In genomic region chr2:152599299-152599698, GRCm38 (mm10) we compare ENCODE assay signal across 27 mouse cellular contexts. TPM values are rescaled to one million over a fixed set of nuclear protein-coding genes. Genes with fewer than 3 reads are reported as not detected.
"Had no signal": no experiment of that assay in that cellular context is flagged by ENCODE, and none has a peak within 500 bp of the region (broad histone marks: within the 10 kb centered on the region; RNA-seq: fewer than 3 reads in every experiment).

Gene Defb45, minus strand, starts transcription at chr2:152599399.

- H3K27ac ChIP-seq: liver, embryonic 14.5 days; midbrain, embryonic 10.5 days; midbrain, embryonic 13.5 days; neural tube, embryonic 13.5 days; neural tube, embryonic 15.5 days had no signal

- H3K4me3 ChIP-seq: midbrain, embryonic 10.5 days; midbrain, embryonic 13.5 days; myocyte; neural tube, embryonic 13.5 days; neural tube, embryonic 15.5 days had no signal

- DNase-seq: lung, adult 18-20 months; lung, embryonic 14.5 days; lung, postnatal 10 days; lung, postnatal 4 days; retina, postnatal 1 day; right cerebral cortex, adult 18-20 months; right cerebral cortex, postnatal 25 days; right cerebral cortex, postnatal 4 days; spleen, adult 18-20 months; thymus, adult 2 months; thymus, postnatal 25 days; thymus, postnatal 4 days had no signal

- H3K27me3 ChIP-seq: midbrain, embryonic 13.5 days; neural tube, embryonic 13.5 days; neural tube, embryonic 15.5 days had no signal

- H3K4me1 ChIP-seq: midbrain, embryonic 10.5 days; midbrain, embryonic 13.5 days; neural tube, embryonic 13.5 days; neural tube, embryonic 15.5 days had no signal

- H3K36me3 ChIP-seq: midbrain, embryonic 10.5 days; midbrain, embryonic 13.5 days; neural tube, embryonic 13.5 days; neural tube, embryonic 15.5 days had no signal

RNA-seq across cellular contexts. Expression of gene Defb45, which starts in this region (rescaled TPM):
- total RNA-seq: megakaryocyte, adult 5-6 weeks; megakaryocyte-erythroid progenitor cell, adult 5-6 weeks had no signal
- polyA plus RNA-seq: liver, embryonic 14.5 days; liver, embryonic 16.5 days; lung, embryonic 14.5 days; lung, embryonic 16.5 days; midbrain, embryonic 10.5 days; midbrain, embryonic 13.5 days; midbrain, embryonic 16.5 days; neural tube, embryonic 11.5 days; neural tube, embryonic 13.5 days; neural tube, embryonic 15.5 days; small intestine, adult 2 months; stomach, embryonic 14.5 days; stomach, embryonic 16.5 days; thymus, adult 2 months had no signal
